Mouse (Mus musculus): ENCODE measurements around the gene 1110025L11Rik. TPM values are rescaled to one million over a fixed set of nuclear protein-coding genes. Genes with fewer than 3 reads are reported as not detected.

The 1110025L11Rik gene
- polyA plus RNA-seq, 1 experiment from 2014 or later, result not detected

Other genes with a start within 250 kb of the 1110025L11Rik start
- gene Krtap15, start 243.8 kb downstream of the 1110025L11Rik start, polyA plus RNA-seq (2014; fragmentation: Nextera tagmentation; extraction: Ambion mirVana), result not detected in 2 replicates
- gene Krtap14, start 237.9 kb downstream of the 1110025L11Rik start, polyA plus RNA-seq (2014; fragmentation: Nextera tagmentation; extraction: Ambion mirVana), result not detected in 2 replicates
- gene Krtap19-1, start 194.6 kb downstream of the 1110025L11Rik start, polyA plus RNA-seq (2014; fragmentation: Nextera tagmentation; extraction: Ambion mirVana), result not detected in 2 replicates
- gene Krtap19-2, start 189.7 kb downstream of the 1110025L11Rik start, polyA plus RNA-seq (2014; fragmentation: Nextera tagmentation; extraction: Ambion mirVana), result not detected in 2 replicates
- not detected in 2 replicates for gene Krtap19-3, start 186.0 kb downstream of the 1110025L11Rik start, polyA plus RNA-seq (2014; fragmentation: Nextera tagmentation; extraction: Ambion mirVana)
- not detected in 2 replicates for gene Krtap19-4, start 178.9 kb downstream of the 1110025L11Rik start, polyA plus RNA-seq (2014; fragmentation: Nextera tagmentation; extraction: Ambion mirVana)
- gene Krtap19-5, start 167.5 kb downstream of the 1110025L11Rik start, polyA plus RNA-seq (2014; fragmentation: Nextera tagmentation; extraction: Ambion mirVana), result not detected in 2 replicates
- not detected in 2 replicates for gene Krtap19-9b, start 131.7 kb downstream of the 1110025L11Rik start, polyA plus RNA-seq (2014; fragmentation: Nextera tagmentation; extraction: Ambion mirVana)
- not detected in 2 replicates for gene Krtap16-3, start 101.1 kb downstream of the 1110025L11Rik start, polyA plus RNA-seq (2014; fragmentation: Nextera tagmentation; extraction: Ambion mirVana)
- not detected in 2 replicates for gene Krtap22-2, start 53.2 kb downstream of the 1110025L11Rik start, polyA plus RNA-seq (2014; fragmentation: Nextera tagmentation; extraction: Ambion mirVana)
- not detected in 2 replicates for gene Gm10229, start 48.7 kb downstream of the 1110025L11Rik start, polyA plus RNA-seq (2014; fragmentation: Nextera tagmentation; extraction: Ambion mirVana)
- gene Krtap6-1, start 32.3 kb downstream of the 1110025L11Rik start, polyA plus RNA-seq (2014; fragmentation: Nextera tagmentation; extraction: Ambion mirVana), result not detected in 2 replicates
- not detected in 2 replicates for gene Gm10228, start 22.5 kb downstream of the 1110025L11Rik start, polyA plus RNA-seq (2014; fragmentation: Nextera tagmentation; extraction: Ambion mirVana)
- gene Krtap6-5, start 16.1 kb downstream of the 1110025L11Rik start, polyA plus RNA-seq (2014; fragmentation: Nextera tagmentation; extraction: Ambion mirVana), result not detected in 2 replicates
- gene Krtap6-3, start 20.0 kb upstream of the 1110025L11Rik start, polyA plus RNA-seq (2014; fragmentation: Nextera tagmentation; extraction: Ambion mirVana), result not detected in 2 replicates
- not detected in 2 replicates for gene Gm6358, start 76.8 kb upstream of the 1110025L11Rik start, polyA plus RNA-seq (2014; fragmentation: Nextera tagmentation; extraction: Ambion mirVana)
- not detected in 2 replicates for gene Gm10061, start 87.1 kb upstream of the 1110025L11Rik start, polyA plus RNA-seq (2014; fragmentation: Nextera tagmentation; extraction: Ambion mirVana)
- not detected in 2 replicates for gene Gm9789, start 94.0 kb upstream of the 1110025L11Rik start, polyA plus RNA-seq (2014; fragmentation: Nextera tagmentation; extraction: Ambion mirVana)
- not detected in 2 replicates for gene Gm7735, start 105.5 kb upstream of the 1110025L11Rik start, polyA plus RNA-seq (2014; fragmentation: Nextera tagmentation; extraction: Ambion mirVana)
- not detected in 2 replicates for gene 1110057P08Rik, start 110.7 kb upstream of the 1110025L11Rik start, polyA plus RNA-seq (2014; fragmentation: Nextera tagmentation; extraction: Ambion mirVana)
- gene Krtap20-2, start 141.9 kb upstream of the 1110025L11Rik start, polyA plus RNA-seq (2014; fragmentation: Nextera tagmentation; extraction: Ambion mirVana), result not detected in 2 replicates